Mouse (Mus musculus) forebrain, embryonic 16.5 days (tissue): ENCODE results near the gene Dcakd. TPM values are rescaled to one million over a fixed set of nuclear protein-coding genes. Genes with fewer than 3 reads are reported as not detected.

Source experiments
- ATAC-seq: fragments of 200-750 bp; cut with Nextera tagmentation; 2 replicates; pipeline ENCODE4 v1.8.0; 2017; ENCODE audit warnings: mild to moderate bottlenecking, moderate library complexity
- H3K27ac ChIP-seq: fragments of 300-500 bp; sonication (generic); 2 replicates; pipeline ENCODE4 v1.5.1; 2014; ENCODE audit warnings: low read length, control low read depth
- H3K27me3 ChIP-seq: fragments of 300-500 bp; sonication (generic); replicated peaks from 2 replicates; pipeline ENCODE4 v1.6.1; 2014; ENCODE audit warnings: low read length; ENCODE audit not compliant: control insufficient read depth, insufficient read depth
- H3K36me3 ChIP-seq: fragments of 300-500 bp; sonication (generic); 2 replicates; pipeline ENCODE4 v1.6.1; 2014; ENCODE audit not compliant: control insufficient read depth, insufficient read depth
- H3K4me1 ChIP-seq: fragments of 300-500 bp; sonication (generic); replicated peaks from 2 replicates; pipeline ENCODE4 v1.6.1; 2014; ENCODE audit warnings: low read length; ENCODE audit not compliant: control insufficient read depth, insufficient read depth
- H3K4me2 ChIP-seq: fragments of 300-500 bp; sonication (generic); 2 replicates; pipeline ENCODE4 v1.6.1; 2014; ENCODE audit warnings: mild to moderate bottlenecking, low read length, control low read depth
- H3K4me3 ChIP-seq: fragments of 300-500 bp; sonication (generic); replicated peaks from 2 replicates; pipeline ENCODE4 v1.5.1; 2014; ENCODE audit warnings: mild to moderate bottlenecking, low read length, control low read depth
- H3K9ac ChIP-seq: fragments of 300-500 bp; sonication (generic); replicated peaks from 2 replicates; pipeline ENCODE4 v1.6.1; 2014; ENCODE audit warnings: low read depth, low read length, control low read depth
- H3K9me3 ChIP-seq: fragments of 300-500 bp; sonication (generic); 2 replicates; pipeline ENCODE4 v1.6.1; 2016; ENCODE audit warnings: low read length; ENCODE audit not compliant: control insufficient read depth
- WGBS: fragments of 180-500 bp; shearing (Covaris S2); extraction: QIAGEN DNeasy Blood & Tissue Kit; methylation state at CpG from one replicate; pipeline ENCODE4 v1.1.7; 2014; 5-methylcytosine and 5-hydroxymethylcytosine counted together
- polyA plus RNA-seq: library from polyadenylated mRNA; unstranded; fragments of >200 nt; fragmentation: Nextera tagmentation; extraction: Ambion mirVana; gene quantifications from 2 replicates; pipeline ENCODE4 v1.2.1, GENCODE M21; 2015

Gene Dcakd
- 162 and 166 TPM in 2 replicates for polyA plus RNA-seq

GRCm38 (mm10) chr11:103028176-103028891 is at the start of gene Dcakd, which contains the start of gene Nmt1:
Gene Dcakd, minus strand, starts transcription at chr11:103028333.
Gene Nmt1, plus strand, starts transcription at chr11:103028190.
- Histone ChIP-seq H3K9me3 (no peaks in the 10 kb centered on the region), H3K27me3 (no peaks in the 10 kb centered on the region), H3K36me3 (no peaks in the 10 kb centered on the region), H3K4me3 (peak within 1 kb of the TSS; percentile 78), H3K27ac (peak within 1 kb of the TSS; percentile 72), H3K4me1 (peaks cover 13% of the 10 kb centered on the region), H3K9ac (peak within 1 kb of the TSS; percentile 75), H3K4me2 (peak within 1 kb of the TSS; percentile 86)
- WGBS = under 1% methylated on average over 36 of the region's 36 CpGs
- ATAC-seq = peak; percentile 98

- H3K4me3 ChIP-seq = no peak overlapping the region
- H3K27me3 ChIP-seq = peaks cover 17% of the 10 kb centered on the region
- H3K4me1 ChIP-seq = peaks cover 10% of the 10 kb centered on the region
- no peaks in the 10 kb centered on the region for H3K9me3 ChIP-seq
- no peak for ATAC-seq
- no peak overlapping the region for H3K27ac ChIP-seq
- H3K36me3 ChIP-seq = no peaks in the 10 kb centered on the region
- WGBS = 85% methylated on average over 8 of the region's 8 CpGs
- H3K9ac ChIP-seq = no peak overlapping the region
- H3K4me2 ChIP-seq = no peak overlapping the region
These were observed 48.4 kb upstream of the Dcakd start for GRCm38 (mm10) chr11:103076581-103076980.

GRCm38 (mm10) chr11:103076010-103076409 is 47.9 kb upstream of the Dcakd start:
- Histone ChIP-seq H3K36me3 (no peaks in the 10 kb centered on the region), H3K27me3 (peaks cover 11% of the 10 kb centered on the region), H3K4me3 (no peak overlapping the region), H3K27ac (no peak overlapping the region), H3K4me2 (no peak overlapping the region), H3K4me1 (peaks cover 10% of the 10 kb centered on the region), H3K9ac (no peak overlapping the region), H3K9me3 (no peaks in the 10 kb centered on the region)
- 93% methylated on average over 7 of the region's 7 CpGs for WGBS
- ATAC-seq = no peak

GRCm38 (mm10) chr11:103074796-103075323 is 46.7 kb upstream of the Dcakd start:
- H3K9me3 ChIP-seq = no peaks in the 10 kb centered on the region
- H3K4me3 ChIP-seq = no peak overlapping the region
- no peak overlapping the region for H3K9ac ChIP-seq
- 0 out of 2 replicates have a peak, but pooled peaks cover 2% of the 10 kb centered on the region for H3K36me3 ChIP-seq
- H3K4me2 ChIP-seq = no peak overlapping the region
- no peak overlapping the region for H3K27ac ChIP-seq
- no peaks in the 10 kb centered on the region for H3K4me1 ChIP-seq
- 23% methylated on average over 10 of the region's 10 CpGs for WGBS
- 0 out of 2 replicates have a peak, but pooled peaks cover under 1% of the 10 kb centered on the region for H3K27me3 ChIP-seq
- ATAC-seq = no peak

GRCm38 (mm10) chr11:103074121-103074650 is 46.1 kb upstream of the Dcakd start:
- no peak overlapping the region for H3K4me3 ChIP-seq
- H3K27me3 ChIP-seq = no peaks in the 10 kb centered on the region
- whole genome bisulfite sequencing = 60% methylated on average over 10 of the region's 10 CpGs
- no peak overlapping the region for H3K9ac ChIP-seq
- no peaks in the 10 kb centered on the region for H3K9me3 ChIP-seq
- H3K27ac ChIP-seq = no peak overlapping the region
- 0 out of 2 replicates have a peak, but pooled peaks cover 2% of the 10 kb centered on the region for H3K36me3 ChIP-seq
- H3K4me1 ChIP-seq = no peaks in the 10 kb centered on the region
- ATAC-seq = no peak
- H3K4me2 ChIP-seq = no peak overlapping the region

GRCm38 (mm10) chr11:103073671-103074070 is 45.5 kb upstream of the Dcakd start:
- H3K4me3 ChIP-seq = no peak overlapping the region
- no peaks in the 10 kb centered on the region for H3K4me1 ChIP-seq
- no peaks in the 10 kb centered on the region for H3K9me3 ChIP-seq
- H3K27me3 ChIP-seq = no peaks in the 10 kb centered on the region
- H3K36me3 ChIP-seq = peaks cover 6% of the 10 kb centered on the region
- ATAC-seq = no peak
- H3K4me2 ChIP-seq = no peak overlapping the region
- WGBS = 95% methylated on average over 7 of the region's 7 CpGs
- no peak overlapping the region for H3K27ac ChIP-seq
- H3K9ac ChIP-seq = no peak overlapping the region

GRCm38 (mm10) chr11:103070322-103070880 is 42.3 kb upstream of the Dcakd start:
- Histone ChIP-seq H3K36me3 (peaks cover 15% of the 10 kb centered on the region), H3K4me2 (no peak overlapping the region), H3K27ac (no peak overlapping the region), H3K4me3 (no peak overlapping the region), H3K27me3 (no peaks in the 10 kb centered on the region), H3K9ac (no peak overlapping the region), H3K9me3 (no peaks in the 10 kb centered on the region), H3K4me1 (no peaks in the 10 kb centered on the region)
- WGBS = 92% methylated on average over 10 of the region's 10 CpGs
- ATAC-seq = no peak

GRCm38 (mm10) chr11:103069731-103070130 is 41.6 kb upstream of the Dcakd start:
- Histone ChIP-seq H3K4me1 (no peaks in the 10 kb centered on the region), H3K36me3 (peaks cover 19% of the 10 kb centered on the region), H3K27me3 (no peaks in the 10 kb centered on the region), H3K4me3 (no peak overlapping the region), H3K4me2 (no peak overlapping the region), H3K27ac (no peak overlapping the region), H3K9ac (no peak overlapping the region), H3K9me3 (no peaks in the 10 kb centered on the region)
- 100% methylated on average over 2 of the region's 2 CpGs for WGBS
- no peak for ATAC-seq

- 91% methylated on average over 11 of the region's 11 CpGs for WGBS
- Histone ChIP-seq H3K4me2 (no peak overlapping the region), H3K27ac (no peak overlapping the region), H3K9ac (no peak overlapping the region), H3K36me3 (peaks cover 27% of the 10 kb centered on the region), H3K4me1 (no peaks in the 10 kb centered on the region), H3K9me3 (no peaks in the 10 kb centered on the region), H3K27me3 (no peaks in the 10 kb centered on the region), H3K4me3 (no peak overlapping the region)
- ATAC-seq = no peak
These were observed 40.8 kb upstream of the Dcakd start for GRCm38 (mm10) chr11:103068884-103069283.
